Mouse (Mus musculus): ENCODE data around the gene Trappc1.
"Not testable (repeated sequence)": the region's sequence is repeated elsewhere in the genome, so short reads cannot be mapped to it uniquely, and the experiment has no call there.

The Trappc1 gene

GRCm38 (mm10) chr11:69323667-69324111, at the start of gene Trappc1, which contains the start of gene Cntrob:
Gene Trappc1 (plus strand): TSS chr11:69323980.
Gene Cntrob (minus strand): TSS chr11:69323775.
- peak; percentile 99 for DNase-seq

DNA sequence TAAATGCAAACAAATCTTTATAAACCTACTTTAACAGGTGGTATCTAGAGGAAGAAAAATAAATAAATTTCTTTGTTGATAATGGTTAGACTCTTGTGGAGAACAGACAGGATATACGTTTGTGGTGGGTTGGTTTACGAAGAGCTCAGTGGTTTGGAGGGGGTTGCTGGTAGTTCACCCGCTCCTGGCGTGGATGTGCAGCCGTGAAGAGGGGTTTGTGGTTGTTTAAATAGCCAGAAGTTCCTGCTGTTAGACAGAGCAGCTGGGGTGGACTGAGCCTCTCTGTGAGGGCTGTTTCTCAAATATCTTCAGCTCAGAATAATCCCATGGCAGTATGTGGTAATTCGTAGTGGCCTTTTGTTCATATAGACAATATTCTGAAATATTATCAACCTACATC, 48.1 kb upstream of the Trappc1 start:
- no peak for DNase-seq

DNA sequence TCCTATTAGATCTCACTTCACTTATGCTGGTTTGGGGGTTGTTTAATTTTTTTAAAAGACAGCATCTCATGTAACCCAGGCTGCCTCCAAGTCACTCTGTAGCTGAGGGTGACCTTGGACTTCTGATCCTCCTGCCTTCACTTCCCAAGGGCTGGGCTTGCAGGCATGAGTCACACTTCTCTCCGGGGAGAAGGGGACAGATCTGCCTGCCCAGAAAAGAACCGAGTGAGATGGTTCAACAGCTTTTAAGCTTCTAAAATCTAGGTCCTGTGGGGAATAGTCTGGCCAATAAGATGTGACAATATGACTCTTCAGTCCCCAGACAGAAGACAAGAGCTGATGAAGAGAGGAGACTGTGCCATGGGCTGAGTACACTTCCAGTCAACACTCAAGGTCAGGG, 47.7 kb upstream of the Trappc1 start:
- DNase-seq: no peak

DNA sequence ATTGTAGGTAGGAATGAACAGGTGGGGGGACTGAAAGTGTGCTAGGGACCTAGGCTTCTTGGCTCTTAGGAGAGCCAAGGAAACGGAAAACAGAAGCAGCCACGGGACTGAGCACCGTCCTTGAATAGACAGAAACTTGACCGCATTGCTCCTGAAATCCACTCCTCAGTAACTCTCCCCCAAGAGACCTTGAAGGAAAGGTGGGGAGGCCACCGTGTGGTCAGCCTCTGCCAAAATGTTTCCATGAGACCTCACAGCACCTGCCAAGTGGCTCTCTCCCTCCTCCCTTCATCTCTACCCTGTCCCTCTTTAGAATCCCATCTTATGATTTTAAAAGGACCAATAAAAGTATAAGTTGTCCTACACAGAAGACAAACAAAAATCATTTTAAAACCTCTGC, 46.5 kb upstream of the Trappc1 start:
- no peak for DNase-seq

DNA sequence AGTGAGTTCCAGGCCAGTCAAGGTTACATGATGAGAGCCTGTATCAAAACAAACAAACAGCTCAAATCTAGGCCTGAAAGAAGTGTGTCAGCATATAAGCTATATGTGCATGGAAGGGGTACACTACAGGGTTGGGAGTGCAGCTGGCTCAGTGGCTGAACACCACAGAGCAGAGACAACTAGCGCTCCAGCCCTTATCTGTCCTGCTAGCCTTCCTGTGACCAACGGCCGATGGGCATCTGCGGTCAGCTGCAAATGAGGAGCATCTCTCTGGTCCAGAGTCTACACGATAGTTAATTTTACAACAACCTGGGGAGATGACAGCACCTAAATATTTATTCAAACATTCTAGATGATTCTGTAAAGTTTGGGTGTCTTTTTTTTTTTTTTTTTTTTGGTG, 32.7 kb upstream of the Trappc1 start:
- DNase-seq: no peak

- DNase-seq: no peak
Observed at GRCm38 (mm10) chr11:69295286-69295685, 28.5 kb upstream of the Trappc1 start.

- no peak for DNase-seq
Observed at GRCm38 (mm10) chr11:69297799-69298198, 26.0 kb upstream of the Trappc1 start.

GRCm38 (mm10) chr11:69298231-69298630, 25.5 kb upstream of the Trappc1 start:
- no peak for DNase-seq

DNA sequence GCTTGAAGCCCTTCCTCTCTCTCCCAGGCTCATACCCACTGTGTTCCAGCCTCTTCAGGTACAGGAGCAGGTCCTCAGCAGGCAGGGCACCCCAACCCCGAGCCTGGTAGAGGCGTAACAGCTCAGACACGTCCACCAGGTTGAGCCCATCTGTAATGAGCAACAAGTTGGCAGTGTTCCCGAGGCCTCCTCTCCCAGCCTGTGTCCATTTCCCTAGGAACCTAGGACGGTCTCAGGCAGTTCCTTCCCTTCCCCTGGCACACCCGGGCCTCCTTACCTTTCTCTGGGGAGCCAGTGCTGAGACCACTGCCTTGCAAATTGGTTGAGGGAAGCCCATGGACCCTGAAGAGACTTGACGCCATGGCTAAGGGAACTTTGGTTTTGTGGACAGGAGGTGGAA, 21.0 kb upstream of the Trappc1 start:
- DNase-seq: no peak

DNA sequence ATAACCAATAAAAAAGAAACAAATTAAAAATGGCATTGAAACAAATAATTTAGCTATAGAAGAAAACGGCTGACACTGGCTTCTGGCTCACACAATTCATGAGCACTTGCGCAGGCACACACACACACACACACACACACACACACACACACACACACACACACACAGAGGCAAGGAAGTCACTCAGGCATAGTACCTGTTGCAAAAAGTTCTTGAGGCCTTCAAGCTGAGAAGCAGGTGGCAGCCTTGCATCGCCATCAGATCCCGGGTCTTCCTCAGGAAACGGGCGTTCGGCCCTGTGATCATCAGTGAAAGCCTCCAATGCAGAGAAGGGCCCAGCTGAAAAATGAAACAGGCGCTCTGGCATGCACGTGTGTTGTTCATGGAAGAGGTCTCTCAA, 18.5 kb upstream of the Trappc1 start:
- DNase-seq: no peak

DNA sequence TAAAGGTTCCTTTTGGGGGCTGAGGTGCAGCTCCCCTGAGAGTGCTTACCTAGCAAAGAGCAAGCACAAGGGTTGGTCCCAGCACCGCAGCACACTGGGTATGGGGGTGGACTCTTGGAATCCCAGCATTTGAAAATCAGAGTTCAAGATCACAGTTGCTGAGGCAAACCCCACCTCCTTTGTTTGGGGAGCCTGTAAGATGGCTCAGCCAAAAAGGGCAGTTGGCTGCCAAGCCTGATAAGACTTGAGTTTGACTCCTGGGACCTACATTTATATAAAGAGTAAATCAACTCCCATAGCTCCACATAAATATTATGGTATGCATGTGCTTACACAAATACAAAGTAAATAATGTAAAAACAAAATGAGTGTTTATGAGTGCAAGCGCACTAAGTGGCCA, 17.7 kb upstream of the Trappc1 start:
- no peak for DNase-seq

DNA sequence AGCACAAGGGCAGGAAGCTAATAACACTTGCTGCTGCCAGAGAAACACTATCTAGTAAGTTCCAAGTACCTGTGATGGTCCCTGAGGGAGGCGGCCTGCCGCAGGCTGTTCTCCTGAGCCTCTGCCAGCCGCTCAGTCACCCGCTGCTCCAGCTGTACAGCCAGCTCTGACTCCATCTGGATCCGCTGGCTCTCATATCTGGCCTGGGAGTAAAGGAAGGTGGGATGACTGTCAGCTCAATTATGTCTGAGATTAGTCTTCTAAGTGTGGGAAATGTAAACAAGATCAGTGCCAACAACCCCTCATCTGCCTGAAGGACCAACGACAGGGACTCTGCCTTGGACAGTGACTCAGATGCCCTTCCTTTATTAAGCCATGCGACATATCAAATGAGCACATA, 12.5 kb upstream of the Trappc1 start:
- DNase-seq: no peak

- no peak for DNase-seq
Observed at GRCm38 (mm10) chr11:69316361-69316760, 7.4 kb upstream of the Trappc1 start.

DNA sequence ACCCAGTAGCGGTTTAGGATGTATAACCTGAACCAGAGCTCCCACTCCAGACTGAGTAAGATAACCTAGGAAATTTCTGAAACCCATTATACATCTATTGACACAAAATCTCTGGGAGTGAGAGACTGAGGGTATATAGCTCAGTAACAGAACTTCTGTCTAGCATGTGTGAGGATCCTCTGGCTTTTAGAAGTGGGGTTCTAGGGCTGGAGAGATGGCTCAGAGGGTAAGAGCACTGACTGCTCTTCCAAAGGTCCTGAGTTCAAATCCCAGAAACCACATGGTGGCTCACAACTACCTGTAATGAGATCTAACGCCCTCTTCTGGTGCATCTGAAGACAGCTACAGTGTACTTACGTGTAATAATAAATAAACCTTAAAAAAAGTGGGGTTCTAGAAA, 5.8 kb upstream of the Trappc1 start:
- DNase-seq: not testable (repeated sequence)

DNA sequence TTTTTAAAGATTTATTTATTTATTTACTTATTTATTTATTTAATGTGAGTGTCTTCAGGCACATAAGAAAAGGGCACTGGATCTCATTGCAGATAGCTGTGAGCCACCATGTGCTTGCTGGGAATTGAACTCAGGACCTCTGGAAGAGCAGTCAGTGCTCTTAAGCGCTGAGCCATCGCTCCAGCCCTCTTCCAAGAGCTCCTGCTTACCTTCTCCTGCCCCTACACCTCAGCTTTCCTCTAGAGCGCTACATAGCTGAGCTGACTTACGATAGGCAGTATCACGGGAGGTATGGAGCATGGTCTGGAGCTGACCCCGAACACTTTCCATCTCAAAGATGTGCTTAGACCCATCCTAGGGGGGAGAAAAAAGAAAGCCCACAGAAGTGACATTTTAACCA, 2.2 kb upstream of the Trappc1 start:
- no peak for DNase-seq

GRCm38 (mm10) chr11:69322010-69322409, 1.8 kb upstream of the Trappc1 start:
- no peak for DNase-seq

- no peak for DNase-seq
Observed at GRCm38 (mm10) chr11:69322693-69323471, 898 bp upstream of the Trappc1 start.

- DNase-seq: no peak
Observed at GRCm38 (mm10) chr11:69324749-69325148, 969 bp downstream of the Trappc1 start.

DNA sequence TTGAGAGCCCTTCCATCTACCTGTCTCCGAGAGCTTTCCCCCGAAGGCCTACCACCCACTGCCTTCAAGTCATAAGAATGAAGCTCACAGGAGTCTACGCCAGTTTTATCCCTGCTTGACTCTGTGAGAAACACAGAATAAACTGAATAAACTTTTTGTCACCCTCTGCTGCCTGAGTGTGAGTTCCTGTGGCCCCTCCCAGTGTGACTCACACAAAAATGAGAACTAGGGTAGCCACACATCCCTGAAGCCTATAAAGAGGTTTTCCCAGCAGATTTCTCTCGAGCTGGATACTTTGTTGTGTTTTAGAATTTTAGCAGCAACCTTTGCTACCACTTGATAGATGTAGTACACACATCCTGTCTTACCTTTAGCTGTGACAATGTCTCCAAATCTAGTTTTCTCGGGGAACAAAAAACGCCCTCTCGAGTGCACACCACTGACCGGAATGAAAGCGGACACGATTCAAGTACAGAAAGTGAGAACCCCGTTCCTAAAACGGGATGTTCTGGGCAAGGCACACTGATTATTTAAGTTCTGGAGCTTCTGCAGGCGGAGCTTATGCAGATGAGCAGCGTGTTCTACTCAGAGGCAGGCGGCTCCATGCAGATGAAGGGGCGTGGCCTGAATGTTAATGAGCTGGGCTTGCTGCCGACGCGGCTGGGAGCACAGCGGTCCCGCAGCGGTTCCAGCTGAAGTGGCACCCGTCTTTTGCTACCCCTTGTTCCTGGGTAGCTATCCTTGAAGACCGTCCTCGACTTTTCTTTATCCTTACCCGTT, 2.0 kb downstream of the Trappc1 start, which contains the start of gene Kcnab3:
Kcnab3 (plus strand) TSS at position 631 of the 780 bp plus-strand sequence.
- DNase-seq: peak; percentile 93

- peak; percentile 55 for DNase-seq
Observed at GRCm38 (mm10) chr11:69326408-69327156, 2.8 kb downstream of the Trappc1 start.

DNA sequence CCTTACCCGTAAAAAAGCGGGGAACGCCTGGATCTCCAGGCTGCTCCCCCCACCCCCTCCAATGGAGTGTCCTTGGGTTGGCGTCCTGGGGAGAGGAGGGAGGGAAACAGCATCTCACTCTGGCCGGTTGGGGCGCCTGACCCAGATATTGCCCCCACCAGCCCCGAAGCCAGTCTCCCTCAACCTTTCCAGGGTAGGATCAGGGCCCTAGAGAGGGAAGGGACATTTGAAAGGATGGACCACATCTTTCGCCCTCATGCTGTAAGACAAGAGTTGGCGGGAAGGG, 3.3 kb downstream of the Trappc1 start:
- no peak for DNase-seq

GRCm38 (mm10) chr11:69327648-69328047, 3.9 kb downstream of the Trappc1 start:
- no peak for DNase-seq

DNA sequence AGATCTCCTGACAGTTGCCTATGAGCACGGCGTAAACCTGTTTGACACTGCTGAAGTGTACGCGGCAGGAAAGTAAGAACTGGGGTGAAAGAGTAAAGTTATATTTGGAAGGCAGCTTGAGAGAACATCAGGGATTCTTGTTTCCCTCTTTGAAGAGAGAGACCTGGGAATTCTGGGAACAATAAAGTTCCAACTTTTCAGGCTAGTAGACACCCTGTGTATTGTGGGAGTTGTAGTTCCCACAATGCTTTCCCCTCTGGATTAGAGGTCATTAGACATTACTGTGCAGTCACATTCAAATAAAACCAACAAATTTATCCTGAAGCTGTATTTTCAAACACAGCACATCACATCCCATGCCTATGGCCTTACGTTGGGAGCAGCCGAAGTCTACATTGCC, 4.7 kb downstream of the Trappc1 start:
- DNase-seq: no peak

- no peak for DNase-seq
Observed at GRCm38 (mm10) chr11:69331152-69331551, 7.4 kb downstream of the Trappc1 start.

All from kidney, postnatal 10 days (tissue).